ENCODE assay signal across 8 mouse cellular contexts in the genomic region with DNA sequence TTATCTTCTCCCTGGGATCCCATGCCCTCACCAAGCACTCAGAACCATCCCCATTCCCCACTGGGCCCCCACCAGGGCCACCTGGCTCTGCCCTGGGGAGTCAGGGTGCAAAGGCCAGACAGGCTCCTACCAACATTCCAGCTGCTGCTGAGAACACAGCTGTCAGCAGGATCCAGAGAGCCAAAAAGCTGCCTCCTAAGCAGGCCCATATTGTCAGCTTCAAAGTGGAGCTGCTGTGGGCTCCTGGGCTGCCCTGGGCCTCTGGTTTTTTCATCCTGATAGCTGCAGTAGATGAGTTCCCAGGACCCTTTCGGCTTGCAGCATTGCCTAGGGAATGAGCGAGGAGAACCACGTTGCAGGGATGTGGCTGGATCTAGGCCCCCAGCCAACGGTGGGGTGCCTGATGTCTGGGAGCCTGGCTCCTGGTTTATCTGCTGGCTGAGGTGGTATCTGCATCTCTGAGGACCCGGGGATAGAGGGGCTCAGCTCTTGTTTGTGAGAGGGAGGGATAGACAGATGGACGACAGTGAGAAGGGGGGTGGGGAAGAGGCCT. TPM values are rescaled to one million over a fixed set of nuclear protein-coding genes. Genes with fewer than 3 reads are reported as not detected.
DNase-seq lines count a peak whose midpoint lies in the region; ATAC-seq lines count a peak whose summit lies in the region.

No protein-coding gene starts in this region.

- peak overlapping the region; percentile 32; the same call in 1 of the 2 replicates for H3K9ac ChIP-seq in embryonic facial prominence, embryonic 12.5 days
- peak overlapping the region; percentile 33 for H3K9ac ChIP-seq in hindbrain, embryonic 16.5 days (ENCODE audit: low read depth, low read length)
- no peak overlapping the region for H3K9ac ChIP-seq in liver, embryonic 12.5 days

- H3K4me1 ChIP-seq in embryonic facial prominence, embryonic 12.5 days, result peaks cover 52% of the 10 kb centered on the region
- H3K4me1 ChIP-seq in hindbrain, embryonic 16.5 days (ENCODE audit: control insufficient read depth, insufficient read depth, low read depth, low read length), result peaks cover 57% of the 10 kb centered on the region
- peaks cover 58% of the 10 kb centered on the region for H3K4me1 ChIP-seq in liver, embryonic 12.5 days

- no peaks in the 10 kb centered on the region for H3K36me3 ChIP-seq in embryonic facial prominence, embryonic 12.5 days
- no peaks in the 10 kb centered on the region for H3K36me3 ChIP-seq in hindbrain, embryonic 16.5 days (ENCODE audit: control insufficient read depth, insufficient read depth, low read length)
- H3K36me3 ChIP-seq in liver, embryonic 12.5 days, result no peaks in the 10 kb centered on the region

- no peak for ATAC-seq in embryonic facial prominence, embryonic 12.5 days (ENCODE audit: insufficient number of reproducible peaks, insufficient read depth, low FRiP score, low TSS enrichment)
- no peak for ATAC-seq in hindbrain, embryonic 16.5 days
- no peak for ATAC-seq in liver, embryonic 12.5 days
- ATAC-seq in megakaryocyte progenitor cell, adult 5-6 weeks (replicated peaks; ENCODE audit: poor library complexity), result no peak

- WGBS in embryonic facial prominence, embryonic 12.5 days, result 25% methylated on average over 6 of the region's 6 CpGs
- 12% methylated on average over 6 of the region's 6 CpGs for WGBS in hindbrain, embryonic 16.5 days
- WGBS in liver, embryonic 12.5 days (ENCODE audit: insufficient replicate concordance), result 21% methylated on average over 6 of the region's 6 CpGs

- no peaks in the 10 kb centered on the region for H3K27me3 ChIP-seq in embryonic facial prominence, embryonic 12.5 days
- H3K27me3 ChIP-seq in hindbrain, embryonic 16.5 days (replicated peaks; ENCODE audit: control insufficient read depth, insufficient read depth, low read length), result no peaks in the 10 kb centered on the region
- peaks cover 63% of the 10 kb centered on the region for H3K27me3 ChIP-seq in liver, embryonic 12.5 days (replicated peaks)

- H3K27ac ChIP-seq in embryonic facial prominence, embryonic 12.5 days, result peak overlapping the region; percentile 69
- peak overlapping the region; percentile 66 for H3K27ac ChIP-seq in hindbrain, embryonic 16.5 days (ENCODE audit: low read depth, low read length)
- H3K27ac ChIP-seq in liver, embryonic 12.5 days, result peak overlapping the region; percentile 61; the same call in 1 of the 2 replicates

- H3K9me3 ChIP-seq in embryonic facial prominence, embryonic 12.5 days, result no peaks in the 10 kb centered on the region
- no peaks in the 10 kb centered on the region for H3K9me3 ChIP-seq in hindbrain, embryonic 16.5 days (ENCODE audit: control insufficient read depth, low read length)
- no peaks in the 10 kb centered on the region for H3K9me3 ChIP-seq in liver, embryonic 12.5 days (replicated peaks)

- peak; percentile 56 to 76 for DNase-seq in adrenal gland, adult (ENCODE audit: inconsistent age in 2 of 2, low spot score in 1 of 2)
- no peak for DNase-seq in adrenal gland, adult 8-10 months
- DNase-seq in urinary bladder, postnatal 36 days (ENCODE audit: low spot score in 2 of 2), result no peak
- DNase-seq in cerebellum, postnatal 25 days, result no peak

- no peak overlapping the region for H3K4me2 ChIP-seq in embryonic facial prominence, embryonic 12.5 days (replicated peaks)
- H3K4me2 ChIP-seq in hindbrain, embryonic 16.5 days (ENCODE audit: low read length), result no peak overlapping the region
- H3K4me2 ChIP-seq in liver, embryonic 12.5 days, result no peak overlapping the region

- no peak overlapping the region for H3K4me3 ChIP-seq in embryonic facial prominence, embryonic 12.5 days
- no peak overlapping the region for H3K4me3 ChIP-seq in hindbrain, embryonic 16.5 days (ENCODE audit: low read length)
- no peak overlapping the region for H3K4me3 ChIP-seq in liver, embryonic 12.5 days

RNA-seq across cellular contexts. Expression of a gene that starts 36.7 kb away (rescaled TPM):
- total RNA-seq in adrenal gland, adult 8-10 months (2022), result 100 to 1,000 TPM; 105 to 158 (median 133) TPM
- 78.8 and 88.4 TPM in 2 replicates for polyA plus RNA-seq in embryonic facial prominence, embryonic 12.5 days (2016; fragmentation: Nextera tagmentation; extraction: Ambion mirVana)
- 22.7 and 23.2 TPM in 2 replicates for polyA plus RNA-seq in hindbrain, embryonic 16.5 days (2015; fragmentation: Nextera tagmentation; extraction: Ambion mirVana)
- 35.9 and 42.2 TPM in 2 replicates for polyA plus RNA-seq in liver, embryonic 12.5 days (2016; fragmentation: Nextera tagmentation; extraction: Ambion mirVana)
- total RNA-seq in megakaryocyte progenitor cell, adult 5-6 weeks (2015), result 124 and 135 TPM in 2 replicates
- 24.7 and 35.1 TPM in 2 replicates for total RNA-seq in megakaryocyte progenitor cell, adult 5-6 weeks (2017)

Comparison
In these comparisons a context has a peak if more than half of its experiments do, and no peak if none do; other contexts are left out.
1. DNase-seq: peak in adrenal gland, adult (2 of 2); none in adrenal gland, adult 8-10 months (single experiment), urinary bladder, postnatal 36 days (0 of 2) and cerebellum, postnatal 25 days (0 of 2).
2. Peak in every context shown above with its lines, with median percentiles within 50 percentile points of each other: H3K27ac ChIP-seq.